Mouse (Mus musculus): ENCODE measurements around the gene Olfr1045. TPM values are rescaled to one million over a fixed set of nuclear protein-coding genes. Genes with fewer than 3 reads are reported as not detected.

The Olfr1045 gene
- polyA plus RNA-seq, 1 experiment from 2014 or later, result not detected

DNA sequence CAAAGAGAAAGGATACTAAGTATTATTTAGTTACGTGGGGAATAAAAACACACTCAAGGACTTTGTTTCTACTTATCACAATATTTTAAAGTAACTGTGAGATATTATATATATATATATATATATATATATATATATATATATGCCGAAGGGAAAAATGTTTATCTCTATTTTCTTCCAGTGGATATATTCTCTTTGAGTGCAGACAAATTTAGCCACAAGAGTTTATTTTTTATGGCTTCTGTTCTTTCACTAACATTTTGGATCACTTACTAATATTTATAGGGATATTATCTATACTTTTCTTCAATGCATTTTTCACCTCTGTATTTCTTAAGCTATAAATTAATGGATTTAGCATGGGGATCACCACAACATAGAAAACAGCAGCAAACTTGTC is 41.1 kb downstream of the Olfr1045 start, which contains the start of gene Olfr1042:
TSS of gene Olfr1042 (minus strand) at position 101 of the 400 bp plus-strand sequence.
- no peak for ATAC-seq
- Histone ChIP-seq H3K27ac (ENCODE audit: low read length) (no peak within 1 kb of the TSS), H3K4me1 (replicated peaks; ENCODE audit: control insufficient read depth, insufficient read depth, low read length) (no peaks in the 10 kb centered on the region), H3K36me3 (ENCODE audit: control insufficient read depth, insufficient read depth) (no peaks in the 10 kb centered on the region), H3K4me2 (ENCODE audit: low read length) (no peak within 1 kb of the TSS), H3K4me3 (replicated peaks; ENCODE audit: low read length) (no peak within 1 kb of the TSS), H3K9ac (replicated peaks; ENCODE audit: low read depth, low read length) (no peak within 1 kb of the TSS), H3K27me3 (replicated peaks; ENCODE audit: control insufficient read depth, insufficient read depth, low read length) (no peaks in the 10 kb centered on the region), H3K9me3 (ENCODE audit: control insufficient read depth, low read length) (no peaks in the 10 kb centered on the region)
- 94% methylated on average over 2 of the region's 2 CpGs for WGBS

DNA sequence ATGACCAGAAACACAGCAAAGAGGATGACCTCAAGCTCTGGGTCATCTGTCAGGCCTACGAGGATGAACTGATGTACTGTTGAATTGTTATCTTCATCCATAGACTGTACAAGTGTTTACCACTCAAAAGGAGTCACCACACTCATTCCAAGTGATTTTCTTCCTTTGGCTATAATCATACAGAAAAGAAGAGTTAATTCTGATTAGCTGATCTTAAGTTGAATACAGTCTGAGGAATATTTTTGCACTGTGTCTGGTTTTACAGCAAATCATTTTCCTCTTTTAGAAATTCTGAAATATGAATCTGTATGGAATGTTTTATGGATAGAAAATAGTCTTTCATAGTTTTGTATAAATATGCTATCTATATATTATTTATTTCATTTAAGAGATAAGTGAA is 56.2 kb downstream of the Olfr1045 start, which contains the start of gene Olfr1040:
TSS of gene Olfr1040 (minus strand) at position 101 of the 400 bp plus-strand sequence.
- 89% methylated on average over 1 of the region's 1 CpGs for WGBS
- H3K9me3 ChIP-seq (ENCODE audit: control insufficient read depth, low read length), result no peaks in the 10 kb centered on the region

More for the DNA sequence above, 56.2 kb downstream of the Olfr1045 start, which contains the start of gene Olfr1040:
- H3K36me3 ChIP-seq (ENCODE audit: control insufficient read depth, insufficient read depth), result no peaks in the 10 kb centered on the region
- no peaks in the 10 kb centered on the region for H3K4me1 ChIP-seq (replicated peaks; ENCODE audit: control insufficient read depth, insufficient read depth, low read length)
- H3K9ac ChIP-seq (replicated peaks; ENCODE audit: low read depth, low read length), result no peak within 1 kb of the TSS
- no peak within 1 kb of the TSS for H3K4me3 ChIP-seq (replicated peaks; ENCODE audit: low read length)
- ATAC-seq, result no peak
- no peak within 1 kb of the TSS for H3K27ac ChIP-seq (ENCODE audit: low read length)
- H3K27me3 ChIP-seq (replicated peaks; ENCODE audit: control insufficient read depth, insufficient read depth, low read length), result no peaks in the 10 kb centered on the region
- no peak within 1 kb of the TSS for H3K4me2 ChIP-seq (ENCODE audit: low read length)

Other genes with a start within 250 kb of the Olfr1045 start
- gene Olfr1029, start 229.1 kb downstream of the Olfr1045 start, polyA plus RNA-seq (2015; fragmentation: Nextera tagmentation; extraction: Ambion mirVana), result not detected in 2 replicates
- gene Olfr1030, start 223.7 kb downstream of the Olfr1045 start, polyA plus RNA-seq (2015; fragmentation: Nextera tagmentation; extraction: Ambion mirVana), result not detected in 2 replicates
- not detected in 2 replicates for gene Olfr1031, start 212.7 kb downstream of the Olfr1045 start, polyA plus RNA-seq (2015; fragmentation: Nextera tagmentation; extraction: Ambion mirVana)
- not detected in 2 replicates for gene Olfr1032, start 197.5 kb downstream of the Olfr1045 start, polyA plus RNA-seq (2015; fragmentation: Nextera tagmentation; extraction: Ambion mirVana)
- not detected in 2 replicates for gene Olfr1033, start 182.4 kb downstream of the Olfr1045 start, polyA plus RNA-seq (2015; fragmentation: Nextera tagmentation; extraction: Ambion mirVana)
- gene Olfr1034, start 157.1 kb downstream of the Olfr1045 start, polyA plus RNA-seq (2015; fragmentation: Nextera tagmentation; extraction: Ambion mirVana), result not detected in 2 replicates
- gene Olfr1036, start 129.0 kb downstream of the Olfr1045 start, polyA plus RNA-seq (2015; fragmentation: Nextera tagmentation; extraction: Ambion mirVana), result not detected in 2 replicates
- gene Olfr1037, start 115.6 kb downstream of the Olfr1045 start, polyA plus RNA-seq (2015; fragmentation: Nextera tagmentation; extraction: Ambion mirVana), result not detected in 2 replicates
- not detected in 2 replicates for gene Olfr1039, start 67.1 kb downstream of the Olfr1045 start, polyA plus RNA-seq (2015; fragmentation: Nextera tagmentation; extraction: Ambion mirVana)
- gene Olfr1040, start 56.3 kb downstream of the Olfr1045 start, polyA plus RNA-seq (2015; fragmentation: Nextera tagmentation; extraction: Ambion mirVana), result not detected in 2 replicates
- not detected in 2 replicates for gene Olfr1042, start 41.2 kb downstream of the Olfr1045 start, polyA plus RNA-seq (2015; fragmentation: Nextera tagmentation; extraction: Ambion mirVana)
- not detected in 2 replicates for gene Olfr1043, start 35.5 kb downstream of the Olfr1045 start, polyA plus RNA-seq (2015; fragmentation: Nextera tagmentation; extraction: Ambion mirVana)
- not detected in 2 replicates for gene Olfr1044, start 25.2 kb downstream of the Olfr1045 start, polyA plus RNA-seq (2015; fragmentation: Nextera tagmentation; extraction: Ambion mirVana)
- gene Olfr52, start 17.3 kb downstream of the Olfr1045 start, polyA plus RNA-seq (2015; fragmentation: Nextera tagmentation; extraction: Ambion mirVana), result not detected in 2 replicates
- not detected in 2 replicates for gene Olfr1046, start 16.3 kb upstream of the Olfr1045 start, polyA plus RNA-seq (2015; fragmentation: Nextera tagmentation; extraction: Ambion mirVana)
- gene Olfr1047, start 28.4 kb upstream of the Olfr1045 start, polyA plus RNA-seq (2015; fragmentation: Nextera tagmentation; extraction: Ambion mirVana), result not detected in 2 replicates
- not detected in 2 replicates for gene Olfr1048, start 37.3 kb upstream of the Olfr1045 start, polyA plus RNA-seq (2015; fragmentation: Nextera tagmentation; extraction: Ambion mirVana)
- gene Olfr1049, start 55.3 kb upstream of the Olfr1045 start, polyA plus RNA-seq (2015; fragmentation: Nextera tagmentation; extraction: Ambion mirVana), result not detected in 2 replicates
- not detected in 2 replicates for gene Olfr1051, start 76.1 kb upstream of the Olfr1045 start, polyA plus RNA-seq (2015; fragmentation: Nextera tagmentation; extraction: Ambion mirVana)
- gene Olfr1052, start 89.4 kb upstream of the Olfr1045 start, polyA plus RNA-seq (2015; fragmentation: Nextera tagmentation; extraction: Ambion mirVana), result not detected in 2 replicates
- not detected in 2 replicates for gene Olfr1053, start 112.3 kb upstream of the Olfr1045 start, polyA plus RNA-seq (2015; fragmentation: Nextera tagmentation; extraction: Ambion mirVana)
- not detected in 2 replicates for gene Olfr1054, start 132.4 kb upstream of the Olfr1045 start, polyA plus RNA-seq (2015; fragmentation: Nextera tagmentation; extraction: Ambion mirVana)
- gene Olfr1055, start 147.3 kb upstream of the Olfr1045 start, polyA plus RNA-seq (2015; fragmentation: Nextera tagmentation; extraction: Ambion mirVana), result not detected in 2 replicates
- not detected in 2 replicates for gene Olfr1056, start 159.5 kb upstream of the Olfr1045 start, polyA plus RNA-seq (2015; fragmentation: Nextera tagmentation; extraction: Ambion mirVana)
- not detected in 2 replicates for gene Olfr1057, start 175.4 kb upstream of the Olfr1045 start, polyA plus RNA-seq (2015; fragmentation: Nextera tagmentation; extraction: Ambion mirVana)
- gene Olfr1058, start 185.6 kb upstream of the Olfr1045 start, polyA plus RNA-seq (2015; fragmentation: Nextera tagmentation; extraction: Ambion mirVana), result not detected in 2 replicates
- gene Olfr1061, start 211.0 kb upstream of the Olfr1045 start, polyA plus RNA-seq (2015; fragmentation: Nextera tagmentation; extraction: Ambion mirVana), result not detected in 2 replicates
- gene Olfr1062, start 223.7 kb upstream of the Olfr1045 start, polyA plus RNA-seq (2015; fragmentation: Nextera tagmentation; extraction: Ambion mirVana), result not detected in 2 replicates
- not detected in 2 replicates for gene Olfr1065, start 247.6 kb upstream of the Olfr1045 start, polyA plus RNA-seq (2015; fragmentation: Nextera tagmentation; extraction: Ambion mirVana)